13 mouse cellular contexts compared by ENCODE assay signal in the genomic region with DNA sequence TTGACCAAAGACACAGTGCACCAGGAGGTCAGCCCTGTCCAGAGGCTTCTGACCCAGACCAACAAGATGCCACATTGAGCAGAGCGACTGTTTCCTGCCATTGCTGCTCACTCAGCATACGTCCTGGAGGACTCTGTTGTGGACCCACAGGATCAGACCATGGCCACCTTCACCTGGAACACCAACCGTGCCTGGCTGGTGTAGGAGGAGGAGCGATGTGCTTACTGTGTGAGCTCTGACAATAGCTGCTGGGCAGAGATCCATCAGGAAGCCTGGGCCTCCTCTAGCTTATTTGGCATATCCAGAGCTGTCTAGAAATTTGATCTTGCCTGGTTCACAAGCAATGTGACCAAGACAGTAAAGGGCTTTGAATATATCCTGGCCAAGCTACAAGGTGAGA. TPM values are rescaled to one million over a fixed set of nuclear protein-coding genes. Genes with fewer than 3 reads are reported as not detected.
DNase-seq lines count a peak whose midpoint lies in the region.
"Had no signal": no experiment of that assay in that cellular context is flagged by ENCODE, and none has a peak within 500 bp of the region (broad histone marks: within the 10 kb centered on the region; RNA-seq: fewer than 3 reads in every experiment).

No protein-coding gene starts in this region.

- DNase-seq in heart, adult 11 months = peak; percentile 91
- DNase-seq in heart, postnatal 4 days = no peak
- DNase-seq: adrenal gland, adult 2 months; adrenal gland, adult 8-10 months; adrenal gland, postnatal 10 days; adrenal gland, postnatal 14 days; adrenal gland, postnatal 25 days; adrenal gland, postnatal 36 days; B cell, adult 2 months; cerebellum, adult 11 months; cerebellum, adult 11-12 months; cerebellum, adult 18-20 months; cerebellum, adult 2 months had no signal

RNA-seq across cellular contexts. Expression of a gene that starts 4.5 kb away (rescaled TPM):
- total RNA-seq in heart, postnatal 4 days (2021) = 10 to 100 TPM; 35.0 to 37.4 TPM

RNA-seq across cellular contexts. Expression of a gene that starts 18.6 kb away (rescaled TPM):
- total RNA-seq in heart, postnatal 4 days (2021) = 10 to 100 TPM; 22.4 to 23.4 TPM

RNA-seq across cellular contexts. Expression of a gene that starts 22.5 kb away (rescaled TPM):
- total RNA-seq in heart, postnatal 4 days (2021) = 10 to 100 TPM; 10.3 to 10.5 TPM

RNA-seq across cellular contexts. Expression of a gene that starts 25.7 kb away (rescaled TPM):
- 10 to 100 TPM; 17.3 to 18.7 TPM for total RNA-seq in heart, postnatal 4 days (2021)
